Mouse (Mus musculus): ENCODE measurements around the gene Il17c.

DNA sequence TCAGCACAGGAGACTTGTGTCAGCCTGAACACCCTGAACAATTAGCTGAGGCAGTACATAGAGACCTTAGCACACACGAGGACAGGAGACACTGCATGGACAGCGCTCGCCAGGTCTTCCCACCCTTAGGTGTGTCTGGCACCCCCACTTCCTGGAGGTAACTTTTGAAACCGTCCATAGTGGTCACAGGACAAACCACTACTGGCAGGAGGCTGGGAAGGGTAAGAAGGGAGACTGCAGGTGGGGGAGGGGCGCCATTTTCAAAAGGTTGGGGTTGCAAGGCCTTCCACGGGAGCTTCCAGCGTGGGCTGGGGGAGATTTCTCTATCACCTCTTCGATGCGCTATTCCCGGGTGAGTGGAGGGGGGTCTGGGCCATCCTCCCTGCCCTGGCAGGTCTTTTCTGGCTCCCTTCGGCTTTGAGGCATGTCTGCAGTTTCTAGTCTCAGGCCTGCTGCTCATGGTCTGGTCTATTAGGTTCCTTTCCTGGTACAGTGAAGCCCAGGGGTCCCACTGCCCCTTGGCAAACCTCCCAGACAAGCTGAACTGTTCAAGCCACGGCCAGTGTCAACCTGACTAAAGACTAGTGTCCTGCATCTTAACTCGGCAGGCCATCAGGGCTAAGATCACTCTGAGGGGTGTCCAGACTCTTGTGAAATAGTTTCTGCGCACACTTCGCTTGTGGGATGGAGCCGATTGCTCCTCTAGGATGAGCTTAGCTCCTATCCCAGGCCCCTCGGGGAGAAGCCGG lies 10.0 kb downstream of the Il17c start:
- TF ChIP-seq CTCF (IDR thresholded peaks at IDR 0.05; ENCODE audit: control insufficient read depth, insufficient read depth, insufficient replicate concordance, low read depth, low read length): no peak
- no peak for TF ChIP-seq POLR2A (IDR thresholded peaks at IDR 0.05; ENCODE audit: control insufficient read depth, low read depth, low read length)

Measured in testis, adult 2 months (tissue).